Mouse (Mus musculus): ENCODE measurements at regions not wholly inside any gene's neighbourhood (a gene's known extent, or its start where the extent isn't known, plus 50 kb on each side); places are given as distances from the start of the nearest gene placed in this dataset.

DNA sequence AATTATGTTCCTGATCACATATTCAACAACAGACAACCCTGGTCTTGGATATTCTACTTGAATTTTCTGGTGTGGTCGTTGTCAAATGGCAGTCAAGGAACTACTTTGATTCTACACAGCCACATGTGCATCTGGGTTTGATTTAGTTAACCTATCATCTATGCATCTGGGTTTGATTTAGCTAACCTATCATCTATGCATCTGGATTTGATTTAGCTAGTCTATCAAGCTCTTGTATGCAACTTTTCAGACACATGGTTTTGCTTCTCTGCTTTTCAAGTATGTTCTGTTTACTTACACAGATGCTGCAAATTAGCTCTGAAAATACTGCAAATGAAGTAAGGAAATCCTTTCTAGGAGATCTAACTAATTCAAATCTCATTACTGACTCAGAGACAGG lies 117.4 kb upstream of the Otud4 start:
- no peak for ATAC-seq (replicated peaks; ENCODE audit: low FRiP score, low TSS enrichment, poor library complexity, severe bottlenecking)

DNA sequence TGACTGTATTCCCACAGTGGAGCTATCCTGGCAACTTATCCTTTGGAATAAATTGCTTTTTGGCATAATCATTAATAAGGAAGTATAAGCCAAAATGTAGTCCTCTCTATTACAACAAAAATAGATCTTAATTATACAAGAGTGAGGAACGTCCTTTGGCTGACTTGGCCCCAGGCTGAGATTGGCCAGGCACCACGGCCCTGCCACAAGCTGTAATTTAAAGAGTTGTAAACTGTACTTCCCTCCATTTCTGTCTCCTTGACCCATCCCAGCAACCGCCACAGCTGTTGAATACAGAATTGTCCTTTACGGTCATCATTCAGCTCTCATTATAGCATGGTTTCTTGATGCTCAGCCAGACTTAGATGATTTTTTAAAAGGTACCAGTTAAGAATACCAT lies 119.6 kb upstream of the Smad1 start:
- ATAC-seq (replicated peaks; ENCODE audit: low FRiP score, low TSS enrichment, poor library complexity, severe bottlenecking): no peak

DNA sequence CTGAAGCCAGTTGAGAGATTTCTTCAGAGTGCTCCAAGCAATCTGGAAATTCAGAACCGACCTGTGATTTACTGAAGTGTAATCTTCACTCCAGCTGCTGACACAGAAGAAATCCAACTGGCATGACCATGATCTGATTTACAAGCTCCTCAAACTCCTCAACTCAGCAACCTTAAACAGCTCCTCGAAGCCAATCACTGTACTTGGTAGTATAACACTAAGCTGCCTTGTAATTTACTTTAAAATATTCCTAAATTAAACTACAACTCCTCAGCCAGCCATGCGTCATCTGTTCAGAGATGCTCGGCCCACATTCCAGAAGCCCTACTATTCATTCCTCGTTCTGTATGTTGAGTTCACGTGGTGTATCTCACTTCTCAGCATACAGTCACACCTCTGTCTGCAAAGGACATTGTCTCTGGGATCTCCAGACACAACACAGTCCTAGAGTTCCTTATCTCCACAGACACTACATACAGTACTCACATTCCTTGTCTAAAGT lies 116.0 kb upstream of the Smad1 start:
- no peak for ATAC-seq (replicated peaks; ENCODE audit: low FRiP score, low TSS enrichment, poor library complexity, severe bottlenecking)

DNA sequence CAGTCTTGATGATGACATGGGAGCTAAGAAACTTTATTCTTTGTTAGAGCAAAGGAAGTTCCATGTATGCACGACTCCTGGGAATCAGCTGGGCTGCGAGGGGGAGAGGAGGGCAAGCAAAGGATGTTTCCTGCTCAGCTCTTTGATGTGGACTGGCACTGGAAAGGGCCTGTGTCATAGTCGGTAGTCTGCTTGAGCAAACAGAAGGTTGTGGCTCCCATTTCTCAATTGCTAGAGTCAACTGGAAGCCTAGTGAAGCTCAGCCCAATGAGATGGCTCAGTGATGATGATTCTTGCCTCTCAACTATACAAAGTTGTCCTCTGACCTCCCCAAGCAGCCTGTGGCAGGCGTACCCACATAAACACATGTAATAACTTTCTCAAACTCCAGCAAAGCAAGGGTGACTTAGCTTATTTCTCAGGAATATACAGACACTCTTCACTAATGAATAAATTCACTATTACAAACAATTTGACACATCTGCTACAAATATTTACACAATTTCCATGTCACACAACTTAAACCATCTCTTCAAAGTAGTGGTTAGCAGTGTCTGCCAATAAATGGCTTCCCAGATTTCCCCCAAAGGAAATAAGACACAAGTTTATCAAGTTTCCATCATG lies 115.4 kb upstream of the Smad1 start:
- no peak for ATAC-seq (replicated peaks; ENCODE audit: low FRiP score, low TSS enrichment, poor library complexity, severe bottlenecking)

DNA sequence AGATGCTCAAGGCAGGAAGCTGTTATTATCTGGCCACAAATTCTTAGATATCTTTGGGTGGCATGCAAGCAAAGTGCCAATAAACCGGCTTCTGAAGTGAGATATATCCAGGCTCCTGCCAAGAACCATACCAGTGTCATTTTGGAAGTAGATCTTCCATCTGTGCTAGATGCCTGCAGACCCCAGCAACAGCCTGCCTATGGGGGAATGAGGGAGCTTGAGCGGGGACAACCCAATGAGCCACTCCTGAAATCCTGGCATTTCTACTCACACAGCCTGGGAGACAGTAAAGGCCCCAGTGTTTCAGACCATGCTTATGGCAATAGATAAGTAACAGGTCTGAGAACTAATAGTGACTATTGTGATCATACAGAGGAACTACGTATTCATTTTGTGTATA lies 109.3 kb upstream of the Smad1 start:
- no peak for ATAC-seq (replicated peaks; ENCODE audit: low FRiP score, low TSS enrichment, poor library complexity, severe bottlenecking)

DNA sequence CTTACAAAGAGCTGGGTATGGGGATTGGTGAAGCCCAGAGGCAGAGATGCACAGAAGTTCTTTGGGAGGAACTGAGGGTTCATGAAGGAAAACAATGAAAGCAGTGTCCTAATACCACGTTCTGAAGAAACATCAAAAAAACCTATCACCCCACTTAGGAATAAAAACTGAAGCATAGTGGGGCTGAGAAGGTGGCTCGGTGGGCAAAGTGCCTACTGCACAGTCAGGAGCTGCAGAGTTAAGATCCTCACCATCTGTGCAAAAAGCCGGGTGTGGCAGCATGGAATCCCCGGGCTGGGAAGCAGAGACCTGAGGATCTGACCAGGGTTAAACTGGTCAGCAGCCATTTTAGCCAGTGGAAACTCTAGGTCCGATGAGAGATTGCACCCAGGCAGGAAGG lies 106.1 kb upstream of the Smad1 start:
- ATAC-seq (replicated peaks; ENCODE audit: low FRiP score, low TSS enrichment, poor library complexity, severe bottlenecking): no peak

DNA sequence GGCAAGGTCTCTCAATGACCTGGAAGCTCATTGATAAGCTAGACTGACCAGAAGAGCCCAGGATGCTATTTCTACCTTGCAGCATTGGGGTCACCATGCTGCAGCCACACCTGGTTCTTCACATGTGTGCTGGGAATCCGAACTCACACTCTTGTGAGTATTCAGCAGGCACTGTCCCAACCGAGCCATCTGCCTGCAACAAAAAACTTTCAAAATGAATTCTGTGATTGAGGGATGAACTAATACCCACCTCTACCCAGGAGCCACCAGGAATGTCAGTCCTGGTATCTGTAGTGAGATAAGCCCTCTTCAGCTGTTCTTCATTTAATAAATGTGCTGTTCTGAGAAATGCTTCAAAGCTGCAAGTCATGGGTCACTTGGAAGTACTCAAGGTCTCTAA lies 104.6 kb upstream of the Smad1 start:
- ATAC-seq (replicated peaks; ENCODE audit: low FRiP score, low TSS enrichment, poor library complexity, severe bottlenecking): no peak

DNA sequence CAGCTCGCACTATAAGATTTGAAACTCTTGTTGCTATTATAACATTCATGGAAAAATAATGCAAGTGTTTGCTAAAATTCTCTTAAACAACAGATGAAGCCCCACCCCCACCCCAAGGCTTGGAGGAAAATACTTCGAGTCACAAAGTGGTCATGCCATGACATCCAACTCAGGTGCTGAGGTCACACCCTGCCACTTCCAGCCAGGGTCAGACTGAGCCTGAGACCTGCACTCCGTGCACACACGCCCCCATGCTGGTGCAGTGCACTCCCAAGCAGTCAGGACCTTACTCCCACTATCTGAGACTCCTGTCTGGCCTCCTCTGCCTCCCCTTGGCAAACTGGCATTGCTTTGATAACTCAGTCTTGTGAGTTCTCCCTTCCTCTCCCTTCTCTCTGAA lies 102.7 kb upstream of the Smad1 start:
- ATAC-seq (replicated peaks; ENCODE audit: low FRiP score, low TSS enrichment, poor library complexity, severe bottlenecking): no peak

DNA sequence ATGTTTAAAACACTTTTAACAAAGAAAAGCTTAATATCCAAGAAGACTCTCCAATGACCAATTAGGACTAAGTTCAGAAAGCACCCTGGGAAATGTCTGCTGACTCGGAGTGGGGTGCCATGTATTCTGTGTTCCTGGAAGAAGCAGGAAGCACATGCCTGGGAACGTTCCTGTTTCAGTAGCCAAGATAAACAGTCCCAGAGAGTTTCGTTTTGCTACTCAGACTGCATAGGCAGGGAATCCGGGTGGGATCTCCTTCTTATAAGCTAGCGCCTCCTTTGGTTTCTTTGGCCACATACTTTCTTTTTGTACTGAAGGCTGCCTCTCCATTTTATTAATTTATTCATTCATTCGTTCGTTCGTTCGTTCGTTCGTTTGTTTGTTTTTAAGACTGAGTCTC lies 101.9 kb upstream of the Smad1 start:
- ATAC-seq (replicated peaks; ENCODE audit: low FRiP score, low TSS enrichment, poor library complexity, severe bottlenecking): no peak

DNA sequence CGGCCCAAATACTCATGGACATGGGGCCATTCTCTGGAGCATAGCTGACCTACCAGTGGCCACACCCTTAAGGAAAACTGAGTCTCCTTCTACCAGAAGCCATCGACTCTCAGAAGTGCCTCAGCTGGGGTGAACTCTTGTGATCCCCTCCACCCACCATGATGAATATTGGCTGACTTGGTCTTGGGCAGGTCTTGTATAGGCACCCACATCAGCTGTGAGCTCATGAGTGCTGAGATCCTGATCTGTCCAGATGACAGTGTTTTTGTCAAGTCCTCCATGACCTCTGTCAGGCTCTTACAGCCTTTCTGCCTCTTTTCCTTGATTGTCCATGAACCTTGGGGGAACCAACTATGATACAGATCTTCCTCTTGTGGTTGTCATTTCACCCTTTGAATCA lies 99.9 kb upstream of the Smad1 start:
- no peak for ATAC-seq (replicated peaks; ENCODE audit: low FRiP score, low TSS enrichment, poor library complexity, severe bottlenecking)

DNA sequence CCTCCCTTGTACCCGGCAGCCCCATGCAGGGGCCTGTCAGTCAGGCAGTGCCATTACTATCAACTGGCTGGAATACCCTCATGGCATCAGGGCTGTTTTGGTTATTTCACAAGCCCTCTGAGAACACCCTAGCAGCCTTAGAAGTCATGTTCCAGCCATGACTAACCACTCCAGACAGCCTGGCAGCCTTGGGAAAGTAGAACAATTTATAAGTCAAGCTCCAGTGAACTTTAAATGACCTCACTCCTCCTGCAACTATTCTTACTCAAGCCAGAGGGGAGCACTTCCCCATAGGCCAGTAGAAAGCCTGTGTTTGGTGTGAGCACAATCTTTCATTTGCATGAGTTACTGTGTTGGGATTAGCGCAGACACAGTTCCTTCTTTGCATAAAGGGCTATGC lies 99.3 kb upstream of the Smad1 start:
- ATAC-seq (replicated peaks; ENCODE audit: low FRiP score, low TSS enrichment, poor library complexity, severe bottlenecking): no peak

DNA sequence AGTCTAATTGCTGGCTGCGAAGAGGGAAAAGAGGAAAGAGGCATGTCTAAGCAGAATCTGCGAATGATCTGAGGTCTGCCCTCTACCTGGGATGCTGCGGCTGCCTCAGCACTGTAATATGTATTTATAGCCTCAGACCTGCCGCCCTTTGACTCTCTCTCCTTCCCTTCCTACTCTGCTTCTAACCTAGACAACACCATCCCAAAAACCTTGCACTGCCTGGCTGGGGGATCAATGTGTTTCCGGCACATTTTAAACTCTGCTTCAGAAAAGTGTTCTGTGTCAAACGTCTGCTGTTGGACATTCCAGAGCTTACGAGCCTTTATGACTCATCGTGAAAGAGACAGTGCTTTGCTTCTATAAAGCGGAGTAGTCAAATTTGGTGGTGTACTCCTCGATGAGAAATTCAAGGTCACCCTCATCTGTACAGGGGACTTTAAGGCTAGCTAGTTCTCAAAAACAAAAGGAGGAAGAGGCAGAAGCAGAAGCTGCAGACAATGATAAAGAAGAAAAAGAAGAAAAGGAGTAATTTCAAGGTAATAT lies 91.9 kb upstream of the Smad1 start:
- no peak for ATAC-seq (replicated peaks; ENCODE audit: low FRiP score, low TSS enrichment, poor library complexity, severe bottlenecking)

DNA sequence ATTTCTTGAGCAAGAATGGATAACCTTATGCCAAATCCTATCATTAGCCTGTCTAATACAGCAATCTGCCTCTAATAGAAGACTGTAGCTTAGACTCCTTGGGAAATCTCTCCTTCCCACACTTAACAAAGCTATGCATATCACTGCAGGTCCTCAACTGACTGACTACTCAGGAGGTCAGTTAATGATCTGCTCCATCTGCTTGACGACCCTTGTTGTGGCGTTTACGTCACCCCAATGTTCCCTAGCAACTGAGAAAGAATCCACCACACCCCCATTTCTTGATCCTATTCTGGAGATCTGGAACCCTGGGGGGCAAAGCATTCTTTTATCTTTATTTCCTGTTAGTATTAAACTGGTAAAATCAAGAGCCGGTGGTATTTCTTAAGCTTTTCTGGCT lies 91.4 kb upstream of the Smad1 start:
- ATAC-seq (replicated peaks; ENCODE audit: low FRiP score, low TSS enrichment, poor library complexity, severe bottlenecking): no peak

DNA sequence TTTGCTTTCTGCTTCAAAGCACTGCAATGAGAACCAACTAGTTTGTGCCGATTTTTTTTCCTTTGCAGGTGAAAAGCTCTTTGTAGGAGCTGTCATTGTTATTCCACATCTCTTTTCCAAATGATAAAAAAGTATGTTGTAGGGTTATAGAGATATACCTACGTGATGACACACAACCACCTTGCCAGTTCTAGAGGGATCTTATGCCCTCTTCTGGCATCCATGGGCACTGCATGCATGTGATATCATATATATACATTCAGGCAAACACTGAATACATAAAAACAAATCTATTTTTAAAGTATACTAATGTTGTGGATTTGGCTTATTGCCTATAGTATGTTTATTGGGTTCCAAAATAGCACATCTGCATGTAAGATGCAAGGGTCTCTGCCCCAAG lies 89.5 kb upstream of the Smad1 start:
- ATAC-seq (replicated peaks; ENCODE audit: low FRiP score, low TSS enrichment, poor library complexity, severe bottlenecking): no peak; the same call in 1 of the 2 replicates

DNA sequence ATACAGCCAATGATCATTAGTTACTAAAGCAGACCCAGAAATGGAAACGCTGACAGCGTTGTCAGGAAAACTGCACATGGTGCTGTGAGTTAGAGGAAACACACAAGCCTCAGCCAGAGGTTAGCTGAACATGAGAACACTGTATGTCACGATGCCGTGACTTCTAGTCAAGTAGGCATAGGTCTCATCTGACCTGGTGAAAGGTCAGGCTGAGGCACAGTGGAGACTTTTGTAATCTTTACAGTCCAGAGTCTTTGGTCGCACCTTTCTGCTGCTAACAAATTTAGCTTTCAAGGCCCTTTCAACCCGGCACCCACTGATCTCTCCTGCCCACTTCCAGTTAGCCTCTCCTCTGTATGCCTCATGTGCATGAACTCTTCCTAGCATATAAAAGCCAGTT lies 88.3 kb upstream of the Smad1 start:
- no peak for ATAC-seq (replicated peaks; ENCODE audit: low FRiP score, low TSS enrichment, poor library complexity, severe bottlenecking)

DNA sequence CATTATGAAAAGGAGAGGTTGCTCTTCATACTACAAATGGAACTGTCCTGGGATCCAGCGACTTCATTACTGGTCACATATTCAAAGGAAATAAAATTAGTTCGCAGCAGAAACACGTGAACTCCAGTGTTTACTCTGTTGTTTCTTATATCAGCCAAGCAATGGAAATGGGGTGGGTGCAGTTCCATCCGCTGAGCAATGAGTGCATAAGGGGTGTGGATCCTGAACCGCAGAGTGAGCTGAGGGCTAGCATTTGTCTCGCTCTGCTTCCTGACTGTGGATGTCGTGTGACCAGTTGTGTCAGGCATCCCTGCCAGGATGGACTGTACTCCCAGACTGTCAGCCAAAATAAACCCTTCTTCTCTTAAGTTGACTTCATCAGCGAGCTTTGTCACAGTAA lies 80.0 kb upstream of the Smad1 start:
- no peak for ATAC-seq (replicated peaks; ENCODE audit: low FRiP score, low TSS enrichment, poor library complexity, severe bottlenecking)

DNA sequence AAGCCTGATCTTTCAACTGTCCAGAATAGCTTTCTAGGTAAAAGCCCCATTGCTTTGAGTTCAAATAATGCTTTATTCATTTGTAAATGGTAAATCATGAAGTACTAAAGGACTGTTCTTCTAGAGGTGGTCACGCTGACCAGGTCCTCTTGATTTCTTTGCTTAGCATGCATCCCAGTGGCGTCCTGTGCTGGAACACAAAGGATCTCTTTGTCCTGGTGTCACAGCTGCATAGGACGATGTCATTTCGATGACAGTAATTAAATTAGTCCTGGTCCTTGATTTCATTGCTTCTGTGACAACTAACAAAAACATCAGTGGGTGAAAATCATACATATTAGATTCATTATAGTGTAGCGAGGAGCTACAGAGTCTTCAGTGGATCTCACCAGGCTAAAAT lies 76.7 kb upstream of the Smad1 start:
- ATAC-seq (replicated peaks; ENCODE audit: low FRiP score, low TSS enrichment, poor library complexity, severe bottlenecking): no peak

DNA sequence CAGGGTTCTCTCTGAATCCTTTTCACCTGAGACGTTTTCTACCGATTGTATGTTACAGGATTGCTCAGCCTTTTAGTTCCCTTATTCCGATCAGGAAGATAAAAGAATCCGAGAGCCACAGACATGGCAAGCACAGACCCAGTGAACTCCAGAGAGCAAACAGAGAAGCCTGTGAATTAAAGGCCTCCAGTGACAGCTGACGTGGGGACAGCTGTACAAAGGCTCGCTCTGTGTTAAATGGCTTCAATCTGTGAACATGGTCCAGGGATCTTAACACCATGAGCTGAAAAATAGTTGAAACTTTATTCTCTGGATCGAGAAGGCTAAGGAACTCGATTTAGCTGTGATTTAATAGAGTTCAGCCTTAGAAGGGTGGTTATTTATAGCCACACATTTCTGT lies 75.4 kb upstream of the Smad1 start:
- ATAC-seq (replicated peaks; ENCODE audit: low FRiP score, low TSS enrichment, poor library complexity, severe bottlenecking): no peak

DNA sequence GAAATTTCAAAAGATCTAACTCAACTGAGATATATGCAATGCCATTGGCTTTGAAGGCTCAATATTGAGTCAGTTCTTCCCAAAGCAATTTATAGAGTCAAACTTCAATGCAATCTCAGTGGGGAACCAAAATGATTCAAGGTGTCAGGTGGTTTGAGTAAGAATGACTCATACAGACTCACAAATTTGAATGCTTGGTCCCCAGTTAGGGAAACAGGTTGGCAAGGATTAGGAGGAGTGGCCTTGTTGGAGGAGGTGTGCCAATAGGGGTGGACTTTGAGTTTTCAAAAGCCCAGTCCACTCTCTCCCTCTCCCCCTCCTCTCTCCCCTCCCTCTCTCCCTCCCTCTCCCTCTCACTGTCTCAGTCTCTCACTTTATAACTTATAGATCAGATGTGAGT lies 52.8 kb upstream of the Smad1 start:
- no peak for ATAC-seq (replicated peaks; ENCODE audit: low FRiP score, low TSS enrichment, poor library complexity, severe bottlenecking)

DNA sequence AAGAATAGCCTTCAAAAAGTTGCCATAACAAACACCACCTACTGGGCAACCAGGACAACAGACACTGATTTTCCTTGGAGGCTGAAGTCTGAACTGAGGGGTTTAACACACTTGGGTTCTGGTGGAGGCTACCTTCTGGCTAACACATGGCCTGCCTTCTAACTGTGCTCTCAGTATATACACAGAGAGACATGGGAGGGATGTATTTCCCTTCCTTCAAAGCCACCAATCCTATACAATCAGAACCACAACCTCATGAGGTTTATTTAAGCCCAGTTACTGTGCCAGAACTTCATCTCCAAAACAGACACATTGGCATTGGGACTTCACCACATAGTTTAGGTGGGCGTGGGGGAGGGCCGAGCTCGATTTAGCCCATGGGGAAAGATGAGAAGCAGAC lies 50.1 kb upstream of the Smad1 start:
- ATAC-seq (replicated peaks; ENCODE audit: low FRiP score, low TSS enrichment, poor library complexity, severe bottlenecking): no peak

All from megakaryocyte-erythroid progenitor cell, adult 5-6 weeks (primary cell).